Mouse (Mus musculus) midbrain, embryonic 10.5 days (tissue): Measurements from ENCODE around the gene Cacna1i. TPM values are rescaled to one million over a fixed set of nuclear protein-coding genes. Genes with fewer than 3 reads are reported as not detected.

Source experiments
- DNase-seq: peaks from one replicate; pipeline ENCODE4 v3.0.0-alpha.2; 2017; ENCODE audit warnings: low spot score
- H3K27ac ChIP-seq: fragments of 300-500 bp; sonication (generic); replicated peaks from 2 replicates; pipeline ENCODE4 v1.5.1; 2016; ENCODE audit warnings: mild to moderate bottlenecking
- H3K27me3 ChIP-seq: fragments of 300-500 bp; sonication (generic); 2 replicates; pipeline ENCODE4 v1.6.1; 2016; ENCODE audit warnings: low read depth, mild to moderate bottlenecking; ENCODE audit not compliant: poor library complexity, severe bottlenecking
- H3K36me3 ChIP-seq: fragments of 300-500 bp; sonication (generic); 2 replicates; pipeline ENCODE4 v1.6.1; 2016; ENCODE audit warnings: mild to moderate bottlenecking, moderate library complexity
- H3K4me1 ChIP-seq: fragments of 300-500 bp; sonication (generic); 2 replicates; pipeline ENCODE4 v1.6.1; 2016
- H3K4me3 ChIP-seq: fragments of 300-500 bp; sonication (generic); 2 replicates; pipeline ENCODE4 v1.5.1; 2016; ENCODE audit warnings: mild to moderate bottlenecking, moderate library complexity
- H3K9me3 ChIP-seq: fragments of 300-500 bp; sonication (generic); replicated peaks from 2 replicates; pipeline ENCODE4 v1.6.1; 2016; ENCODE audit warnings: mild to moderate bottlenecking
- WGBS: fragments of 180-500 bp; shearing (Covaris S2); methylation state at CpG from one replicate; pipeline ENCODE4 v1.1.7; 2016; 5-methylcytosine and 5-hydroxymethylcytosine counted together
- polyA plus RNA-seq: library from polyadenylated mRNA; unstranded; fragments of >200 nt; fragmentation: Nextera tagmentation; extraction: Ambion mirVana; gene quantifications from 2 replicates; pipeline ENCODE4 v1.2.1, GENCODE M21; 2016

Cacna1i gene
- polyA plus RNA-seq, 1 experiment from 2014 or later, result 0.01 TPM

- DNase-seq, result no peak
- Histone ChIP-seq H3K27ac (no peak overlapping the region), H3K4me3 (no peak overlapping the region), H3K27me3 (no peaks in the 10 kb centered on the region), H3K9me3 (no peaks in the 10 kb centered on the region), H3K36me3 (no peaks in the 10 kb centered on the region), H3K4me1 (peaks cover 3% of the 10 kb centered on the region; the same call in 1 of the 2 replicates)
- 83% methylated on average over 5 of the region's 5 CpGs for WGBS
Measured at GRCm38 (mm10) chr15:80350431-80350830, 63.4 kb downstream of the Cacna1i start.

GRCm38 (mm10) chr15:80358798-80359197 lies 71.8 kb downstream of the Cacna1i start:
- Histone ChIP-seq H3K4me1 (no peaks in the 10 kb centered on the region), H3K9me3 (no peaks in the 10 kb centered on the region), H3K27me3 (no peaks in the 10 kb centered on the region; the same call in 1 of the 2 replicates), H3K36me3 (no peaks in the 10 kb centered on the region), H3K27ac (no peak overlapping the region), H3K4me3 (no peak overlapping the region)
- WGBS, result 92% methylated on average over 19 of the region's 19 CpGs
- DNase-seq, result no peak

- WGBS, result 94% methylated on average over 15 of the region's 15 CpGs
- Histone ChIP-seq H3K4me3 (no peak overlapping the region), H3K4me1 (peaks cover 8% of the 10 kb centered on the region), H3K27ac (0 out of 2 replicates have a peak overlapping the region, but pooled peaks have one; percentile 42), H3K36me3 (no peaks in the 10 kb centered on the region), H3K9me3 (no peaks in the 10 kb centered on the region), H3K27me3 (no peaks in the 10 kb centered on the region; the same call in 1 of the 2 replicates)
- DNase-seq, result no peak
Measured at GRCm38 (mm10) chr15:80361780-80362508, 74.9 kb downstream of the Cacna1i start.

GRCm38 (mm10) chr15:80362509-80363172 lies 75.6 kb downstream of the Cacna1i start:
- DNase-seq, result no peak
- H3K4me1 ChIP-seq, result peaks cover 10% of the 10 kb centered on the region
- no peaks in the 10 kb centered on the region for H3K9me3 ChIP-seq
- WGBS, result 83% methylated on average over 8 of the region's 8 CpGs
- H3K27me3 ChIP-seq, result peaks cover 5% of the 10 kb centered on the region; the same call in 1 of the 2 replicates
- no peaks in the 10 kb centered on the region for H3K36me3 ChIP-seq
- no peak overlapping the region for H3K4me3 ChIP-seq
- 0 out of 2 replicates have a peak overlapping the region, but pooled peaks have one; percentile 6 for H3K27ac ChIP-seq

- Histone ChIP-seq H3K27ac (no peak overlapping the region), H3K4me1 (peaks cover 10% of the 10 kb centered on the region), H3K27me3 (peaks cover 7% of the 10 kb centered on the region; the same call in 1 of the 2 replicates), H3K4me3 (no peak overlapping the region), H3K36me3 (no peaks in the 10 kb centered on the region), H3K9me3 (no peaks in the 10 kb centered on the region)
- 69% methylated on average over 13 of the region's 13 CpGs for WGBS
- DNase-seq, result no peak
Measured at GRCm38 (mm10) chr15:80363821-80364715, 77.0 kb downstream of the Cacna1i start.

- H3K36me3 ChIP-seq, result no peaks in the 10 kb centered on the region
- peak overlapping the region; percentile 46; the same call in 1 of the 2 replicates for H3K27ac ChIP-seq
- H3K9me3 ChIP-seq, result no peaks in the 10 kb centered on the region
- H3K4me3 ChIP-seq, result no peak overlapping the region
- whole genome bisulfite sequencing, result 60% methylated on average over 16 of the region's 16 CpGs
- peak; percentile 21 for DNase-seq
- H3K27me3 ChIP-seq, result 0 out of 2 replicates have a peak, but pooled peaks cover 7% of the 10 kb centered on the region
- peaks cover 10% of the 10 kb centered on the region for H3K4me1 ChIP-seq
Measured at GRCm38 (mm10) chr15:80366899-80367298, 79.9 kb downstream of the Cacna1i start.

GRCm38 (mm10) chr15:80373219-80373964 lies 86.4 kb downstream of the Cacna1i start:
- 0 out of 2 replicates have a peak, but pooled peaks cover 3% of the 10 kb centered on the region for H3K9me3 ChIP-seq
- DNase-seq, result no peak
- no peaks in the 10 kb centered on the region for H3K27me3 ChIP-seq
- no peak overlapping the region for H3K4me3 ChIP-seq
- 84% methylated on average over 9 of the region's 9 CpGs for WGBS
- no peaks in the 10 kb centered on the region for H3K36me3 ChIP-seq
- H3K27ac ChIP-seq, result no peak overlapping the region
- no peaks in the 10 kb centered on the region for H3K4me1 ChIP-seq

- H3K4me3 ChIP-seq, result no peak overlapping the region
- DNase-seq, result no peak
- H3K4me1 ChIP-seq, result no peaks in the 10 kb centered on the region
- 70% methylated on average over 5 of the region's 5 CpGs for WGBS
- H3K9me3 ChIP-seq, result 0 out of 2 replicates have a peak, but pooled peaks cover 3% of the 10 kb centered on the region
- no peaks in the 10 kb centered on the region for H3K27me3 ChIP-seq
- no peaks in the 10 kb centered on the region for H3K36me3 ChIP-seq
- H3K27ac ChIP-seq, result no peak overlapping the region
Measured at GRCm38 (mm10) chr15:80374854-80375253, 87.8 kb downstream of the Cacna1i start.

GRCm38 (mm10) chr15:80387185-80387584 lies 100.1 kb downstream of the Cacna1i start:
- Histone ChIP-seq H3K36me3 (no peaks in the 10 kb centered on the region), H3K27me3 (no peaks in the 10 kb centered on the region), H3K4me1 (no peaks in the 10 kb centered on the region), H3K9me3 (no peaks in the 10 kb centered on the region), H3K27ac (no peak overlapping the region), H3K4me3 (no peak overlapping the region)
- no peak for DNase-seq
- 69% methylated on average over 2 of the region's 2 CpGs for WGBS

- no peaks in the 10 kb centered on the region for H3K9me3 ChIP-seq
Measured at GRCm38 (mm10) chr15:80391791-80392190, 104.8 kb downstream of the Cacna1i start.

GRCm38 (mm10) chr15:80395035-80395434 lies 108.0 kb downstream of the Cacna1i start:
- Histone ChIP-seq H3K4me3 (no peak overlapping the region), H3K27me3 (no peaks in the 10 kb centered on the region), H3K4me1 (no peaks in the 10 kb centered on the region), H3K27ac (no peak overlapping the region), H3K9me3 (no peaks in the 10 kb centered on the region; the same call in 1 of the 2 replicates), H3K36me3 (no peaks in the 10 kb centered on the region)
- WGBS, result 78% methylated on average over 22 of the region's 22 CpGs
- DNase-seq, result no peak

More at GRCm38 (mm10) chr15:80391791-80392190, 104.8 kb downstream of the Cacna1i start:
- no peak for DNase-seq
- Histone ChIP-seq H3K4me3 (no peak overlapping the region), H3K27me3 (no peaks in the 10 kb centered on the region), H3K4me1 (no peaks in the 10 kb centered on the region), H3K36me3 (no peaks in the 10 kb centered on the region), H3K27ac (no peak overlapping the region)
- 85% methylated on average over 14 of the region's 14 CpGs for WGBS

- no peaks in the 10 kb centered on the region; the same call in 1 of the 2 replicates for H3K9me3 ChIP-seq
- whole genome bisulfite sequencing, result 75% methylated on average over 1 of the region's 1 CpGs
- no peak for DNase-seq
- H3K36me3 ChIP-seq, result no peaks in the 10 kb centered on the region
- H3K4me1 ChIP-seq, result peaks cover 17% of the 10 kb centered on the region
- no peak overlapping the region for H3K27ac ChIP-seq
- H3K27me3 ChIP-seq, result no peaks in the 10 kb centered on the region
- no peak overlapping the region for H3K4me3 ChIP-seq
Measured at GRCm38 (mm10) chr15:80399451-80399850, 112.4 kb downstream of the Cacna1i start.
